Mouse (Mus musculus) hindbrain, embryonic 10.5 days (tissue): ENCODE measurements around the gene Igfbp3. TPM values are rescaled to one million over a fixed set of nuclear protein-coding genes. Genes with fewer than 3 reads are reported as not detected.
"Not testable (repeated sequence)": the region's sequence is repeated elsewhere in the genome, so short reads cannot be mapped to it uniquely, and the experiment has no call there.

Experiments used
- DNase-seq: peaks from one replicate; pipeline ENCODE4 v3.0.0-alpha.2; 2017; ENCODE audit warnings: low spot score
- H3K27ac ChIP-seq: fragments of 300-500 bp; sonication (generic); 2 replicates; pipeline ENCODE4 v1.5.1; 2016; ENCODE audit warnings: mild to moderate bottlenecking, moderate library complexity
- H3K27me3 ChIP-seq: fragments of 300-500 bp; sonication (generic); 2 replicates; pipeline ENCODE4 v1.6.1; 2016; ENCODE audit warnings: mild to moderate bottlenecking; ENCODE audit not compliant: poor library complexity, insufficient read depth, severe bottlenecking
- H3K36me3 ChIP-seq: fragments of 300-500 bp; sonication (generic); 2 replicates; pipeline ENCODE4 v1.6.1; 2016; ENCODE audit warnings: mild to moderate bottlenecking, moderate library complexity
- H3K4me1 ChIP-seq: fragments of 300-500 bp; sonication (generic); replicated peaks from 2 replicates; pipeline ENCODE4 v1.6.1; 2016; ENCODE audit warnings: mild to moderate bottlenecking
- H3K4me3 ChIP-seq: fragments of 300-500 bp; sonication (generic); 2 replicates; pipeline ENCODE4 v1.5.1; 2016; ENCODE audit warnings: mild to moderate bottlenecking, moderate library complexity
- H3K9me3 ChIP-seq: fragments of 300-500 bp; sonication (generic); 2 replicates; pipeline ENCODE4 v1.6.1; 2016; ENCODE audit warnings: mild to moderate bottlenecking, moderate library complexity
- WGBS: fragments of 180-500 bp; shearing (Covaris S2); methylation state at CpG from one replicate; pipeline ENCODE4 v1.1.7; 2016; 5-methylcytosine and 5-hydroxymethylcytosine counted together
- polyA plus RNA-seq: library from polyadenylated mRNA; unstranded; fragments of >200 nt; fragmentation: Nextera tagmentation; extraction: Ambion mirVana; gene quantifications from 2 replicates; pipeline ENCODE4 v1.2.1, GENCODE M21; 2016

The Igfbp3 gene
- polyA plus RNA-seq, 1 experiment from 2014 or later, result 12.5 TPM

- no peak overlapping the region for H3K4me3 ChIP-seq
- no peaks in the 10 kb centered on the region for H3K27me3 ChIP-seq
- H3K9me3 ChIP-seq, result no peaks in the 10 kb centered on the region
- no peak for DNase-seq
- WGBS, result 85% methylated on average over 4 of the region's 4 CpGs
- H3K4me1 ChIP-seq, result peaks cover 3% of the 10 kb centered on the region; the same call in 1 of the 2 replicates
- no peaks in the 10 kb centered on the region for H3K36me3 ChIP-seq
- no peak overlapping the region for H3K27ac ChIP-seq
These were observed 16.3 kb upstream of the Igfbp3 start for GRCm38 (mm10) chr11:7230000-7230399.

GRCm38 (mm10) chr11:7228107-7228506, 14.4 kb upstream of the Igfbp3 start:
- DNase-seq, result no peak
- no peaks in the 10 kb centered on the region for H3K4me1 ChIP-seq
- H3K4me3 ChIP-seq, result no peak overlapping the region
- H3K36me3 ChIP-seq, result no peaks in the 10 kb centered on the region
- H3K27me3 ChIP-seq, result no peaks in the 10 kb centered on the region
- WGBS, result 75% methylated on average over 4 of the region's 4 CpGs
- no peak overlapping the region for H3K27ac ChIP-seq
- no peaks in the 10 kb centered on the region for H3K9me3 ChIP-seq

GRCm38 (mm10) chr11:7226810-7227550, 13.3 kb upstream of the Igfbp3 start:
- WGBS, result 80% methylated on average over 7 of the region's 7 CpGs
- Histone ChIP-seq H3K27me3 (no peaks in the 10 kb centered on the region), H3K4me1 (no peaks in the 10 kb centered on the region), H3K4me3 (no peak overlapping the region), H3K9me3 (no peaks in the 10 kb centered on the region), H3K36me3 (no peaks in the 10 kb centered on the region), H3K27ac (no peak overlapping the region)
- no peak for DNase-seq

GRCm38 (mm10) chr11:7226200-7226599, 12.5 kb upstream of the Igfbp3 start:
- no peaks in the 10 kb centered on the region for H3K27me3 ChIP-seq
- no peak overlapping the region for H3K27ac ChIP-seq
- no peaks in the 10 kb centered on the region for H3K9me3 ChIP-seq
- no peak for DNase-seq
- 79% methylated on average over 2 of the region's 2 CpGs for WGBS
- H3K4me1 ChIP-seq, result no peaks in the 10 kb centered on the region
- no peak overlapping the region for H3K4me3 ChIP-seq
- H3K36me3 ChIP-seq, result no peaks in the 10 kb centered on the region

GRCm38 (mm10) chr11:7221826-7222225, 8.1 kb upstream of the Igfbp3 start:
- WGBS, result 77% methylated on average over 8 of the region's 8 CpGs
- not testable (repeated sequence) for H3K27ac ChIP-seq, H3K4me1 ChIP-seq, H3K9me3 ChIP-seq, DNase-seq, H3K36me3 ChIP-seq, H3K27me3 ChIP-seq, H3K4me3 ChIP-seq

- WGBS, result 14% methylated on average over 8 of the region's 8 CpGs
- Histone ChIP-seq H3K4me1 (peaks cover 33% of the 10 kb centered on the region), H3K27ac (no peak overlapping the region), H3K4me3 (no peak overlapping the region), H3K27me3 (peaks cover 43% of the 10 kb centered on the region), H3K36me3 (no peaks in the 10 kb centered on the region), H3K9me3 (no peaks in the 10 kb centered on the region)
- peak; percentile 63 for DNase-seq
These were observed 2.0 kb upstream of the Igfbp3 start for GRCm38 (mm10) chr11:7215703-7216102.

GRCm38 (mm10) chr11:7214761-7215160, 1.0 kb upstream of the Igfbp3 start:
- Histone ChIP-seq H3K36me3 (no peaks in the 10 kb centered on the region), H3K27me3 (peaks cover 44% of the 10 kb centered on the region), H3K4me1 (peaks cover 35% of the 10 kb centered on the region), H3K4me3 (peak overlapping the region; percentile 76), H3K27ac (no peak overlapping the region), H3K9me3 (no peaks in the 10 kb centered on the region)
- WGBS, result 9% methylated on average over 14 of the region's 14 CpGs
- peak; percentile 69 for DNase-seq

GRCm38 (mm10) chr11:7214342-7214660, 578 bp upstream of the Igfbp3 start:
- H3K27ac ChIP-seq, result no peak overlapping the region
- no peaks in the 10 kb centered on the region for H3K9me3 ChIP-seq
- DNase-seq, result no peak
- WGBS, result 2% methylated on average over 12 of the region's 12 CpGs
- H3K4me1 ChIP-seq, result peaks cover 35% of the 10 kb centered on the region
- H3K4me3 ChIP-seq, result peak overlapping the region; percentile 76
- H3K36me3 ChIP-seq, result no peaks in the 10 kb centered on the region
- peaks cover 44% of the 10 kb centered on the region for H3K27me3 ChIP-seq

- Histone ChIP-seq H3K27me3 (peaks cover 44% of the 10 kb centered on the region), H3K4me1 (peaks cover 35% of the 10 kb centered on the region), H3K9me3 (no peaks in the 10 kb centered on the region), H3K4me3 (peak overlapping the region; percentile 76), H3K36me3 (no peaks in the 10 kb centered on the region), H3K27ac (peak overlapping the region; percentile 84; the same call in 1 of the 2 replicates)
- peak; percentile 18 for DNase-seq
- WGBS, result 2% methylated on average over 19 of the region's 19 CpGs
These were observed 592 bp downstream of the Igfbp3 start for GRCm38 (mm10) chr11:7213161-7213500.

- 20% methylated on average over 17 of the region's 17 CpGs for WGBS
- Histone ChIP-seq H3K4me3 (peak overlapping the region; percentile 76), H3K27ac (no peak overlapping the region), H3K9me3 (no peaks in the 10 kb centered on the region), H3K36me3 (no peaks in the 10 kb centered on the region), H3K4me1 (peaks cover 35% of the 10 kb centered on the region), H3K27me3 (peaks cover 44% of the 10 kb centered on the region)
- DNase-seq, result peak; percentile 34
These were observed 1.5 kb downstream of the Igfbp3 start for GRCm38 (mm10) chr11:7212126-7212798.

GRCm38 (mm10) chr11:7211211-7211610, 2.5 kb downstream of the Igfbp3 start:
- peaks cover 35% of the 10 kb centered on the region for H3K4me1 ChIP-seq

GRCm38 (mm10) chr11:7210343-7210742, 3.4 kb downstream of the Igfbp3 start:
- Histone ChIP-seq H3K27ac (no peak overlapping the region), H3K9me3 (no peaks in the 10 kb centered on the region), H3K4me1 (peaks cover 35% of the 10 kb centered on the region), H3K27me3 (peaks cover 44% of the 10 kb centered on the region), H3K36me3 (no peaks in the 10 kb centered on the region), H3K4me3 (no peak overlapping the region)
- peak; percentile 79 for DNase-seq
- WGBS, result 28% methylated on average over 6 of the region's 6 CpGs

More at GRCm38 (mm10) chr11:7211211-7211610, 2.5 kb downstream of the Igfbp3 start:
- Histone ChIP-seq H3K36me3 (no peaks in the 10 kb centered on the region), H3K9me3 (no peaks in the 10 kb centered on the region), H3K27ac (no peak overlapping the region), H3K4me3 (no peak overlapping the region), H3K27me3 (peaks cover 44% of the 10 kb centered on the region)
- 33% methylated on average over 9 of the region's 9 CpGs for WGBS
- peak; percentile 23 for DNase-seq

GRCm38 (mm10) chr11:7203846-7204245, 9.9 kb downstream of the Igfbp3 start:
- DNase-seq, result no peak
- no peak overlapping the region for H3K4me3 ChIP-seq
- WGBS, result 90% methylated on average over 9 of the region's 9 CpGs
- H3K36me3 ChIP-seq, result no peaks in the 10 kb centered on the region
- no peaks in the 10 kb centered on the region for H3K4me1 ChIP-seq
- H3K27me3 ChIP-seq, result no peaks in the 10 kb centered on the region
- no peaks in the 10 kb centered on the region for H3K9me3 ChIP-seq
- no peak overlapping the region for H3K27ac ChIP-seq
